Mouse (Mus musculus): ENCODE results near the gene Trak1.

- no peak for TF ChIP-seq CTCF (IDR thresholded peaks at IDR 0.05; ENCODE audit: borderline replicate concordance, insufficient read depth, low read length)
- TF ChIP-seq POLR2A (IDR thresholded peaks at IDR 0.05; ENCODE audit: low read depth, low read length), result no peak
These were observed 23.1 kb downstream of the Trak1 start for GRCm38 (mm10) chr9:121320433-121320832.
